Mouse (Mus musculus) limb, embryonic 13.5 days (tissue): Measurements from ENCODE around the gene Tjp1. TPM values are rescaled to one million over a fixed set of nuclear protein-coding genes. Genes with fewer than 3 reads are reported as not detected.

ENCODE experiments used
- ATAC-seq: fragments of 200-750 bp; cut with Nextera tagmentation; 2 replicates; pipeline ENCODE4 v1.8.0; 2017; ENCODE audit warnings: low read depth, moderate number of reproducible peaks, moderate TSS enrichment; ENCODE audit not compliant: low FRiP score
- H3K27ac ChIP-seq: fragments of 300-500 bp; sonication (generic); 2 replicates; pipeline ENCODE4 v1.5.1; 2015; ENCODE audit warnings: inconsistent platforms, mild to moderate bottlenecking, moderate library complexity
- H3K27me3 ChIP-seq: fragments of 300-500 bp; sonication (generic); 2 replicates; pipeline ENCODE4 v1.6.1; 2015; ENCODE audit warnings: mild to moderate bottlenecking, inconsistent platforms
- H3K36me3 ChIP-seq: fragments of 300-500 bp; sonication (generic); 2 replicates; pipeline ENCODE4 v1.6.1; 2015; ENCODE audit warnings: inconsistent platforms, mild to moderate bottlenecking, moderate library complexity
- H3K4me1 ChIP-seq: fragments of 300-500 bp; sonication (generic); 2 replicates; pipeline ENCODE4 v1.6.1; 2015; ENCODE audit warnings: inconsistent platforms
- H3K4me2 ChIP-seq: fragments of 300-500 bp; sonication (generic); replicated peaks from 2 replicates; pipeline ENCODE4 v1.6.1; 2015; ENCODE audit warnings: inconsistent platforms, mild to moderate bottlenecking, moderate library complexity
- H3K4me3 ChIP-seq: fragments of 300-500 bp; sonication (generic); 2 replicates; pipeline ENCODE4 v1.5.1; 2015; ENCODE audit warnings: moderate library complexity, mild to moderate bottlenecking, inconsistent platforms
- H3K9ac ChIP-seq: fragments of 300-500 bp; sonication (generic); 2 replicates; pipeline ENCODE4 v1.6.1; 2015; ENCODE audit warnings: mild to moderate bottlenecking, inconsistent platforms
- H3K9me3 ChIP-seq: fragments of 300-500 bp; sonication (generic); 2 replicates; pipeline ENCODE4 v1.6.1; 2016; ENCODE audit warnings: inconsistent platforms
- WGBS: fragments of 180-500 bp; shearing (Covaris S2); methylation state at CpG from one replicate; pipeline ENCODE4 v1.1.7; 2015; 5-methylcytosine and 5-hydroxymethylcytosine counted together
- polyA plus RNA-seq: library from polyadenylated mRNA; unstranded; fragments of >200 nt; fragmentation: Nextera tagmentation; extraction: Ambion mirVana; gene quantifications from 2 replicates; pipeline ENCODE4 v1.2.1, GENCODE M21; 2015

Tjp1 gene
- polyA plus RNA-seq: 16.9 and 22.0 TPM in 2 replicates

- Histone ChIP-seq H3K27ac (no peak within 1 kb of the TSS), H3K27me3 (peaks cover 73% of the 10 kb centered on the region), H3K36me3 (no peaks in the 10 kb centered on the region), H3K9ac (peak within 1 kb of the TSS; percentile 66), H3K4me3 (peak within 1 kb of the TSS; percentile 67), H3K9me3 (no peaks in the 10 kb centered on the region), H3K4me2 (peak within 1 kb of the TSS; percentile 98), H3K4me1 (peaks cover 5% of the 10 kb centered on the region; the same call in 1 of the 2 replicates)
- under 1% methylated on average over 97 of the region's 115 CpGs for WGBS
- peak; percentile 69 for ATAC-seq
These were observed at the start of gene Tjp1 for GRCm38 (mm10) chr7:65527071-65528007. Gene Tjp1, minus strand, starts transcription at chr7:65527781.

- ATAC-seq: no peak
- Histone ChIP-seq H3K9me3 (no peaks in the 10 kb centered on the region), H3K27ac (no peak overlapping the region), H3K27me3 (no peaks in the 10 kb centered on the region), H3K36me3 (no peaks in the 10 kb centered on the region), H3K4me1 (no peaks in the 10 kb centered on the region; the same call in 1 of the 2 replicates), H3K9ac (no peak overlapping the region), H3K4me3 (no peak overlapping the region), H3K4me2 (0 out of 2 replicates have a peak overlapping the region, but pooled peaks have one; percentile 27)
- 35% methylated on average over 12 of the region's 12 CpGs for WGBS
These were observed 49.5 kb upstream of the Tjp1 start for GRCm38 (mm10) chr7:65577118-65577517.

- Histone ChIP-seq H3K27ac (no peak overlapping the region), H3K4me1 (no peaks in the 10 kb centered on the region; the same call in 1 of the 2 replicates), H3K4me3 (no peak overlapping the region), H3K9me3 (no peaks in the 10 kb centered on the region), H3K9ac (no peak overlapping the region), H3K4me2 (no peak overlapping the region), H3K36me3 (no peaks in the 10 kb centered on the region), H3K27me3 (no peaks in the 10 kb centered on the region)
- no peak for ATAC-seq
- WGBS: 71% methylated on average over 5 of the region's 5 CpGs
These were observed 45.1 kb upstream of the Tjp1 start for GRCm38 (mm10) chr7:65572731-65573130.

GRCm38 (mm10) chr7:65570691-65571090 lies 43.1 kb upstream of the Tjp1 start:
- Histone ChIP-seq H3K4me3 (no peak overlapping the region), H3K9ac (no peak overlapping the region), H3K9me3 (no peaks in the 10 kb centered on the region), H3K27me3 (no peaks in the 10 kb centered on the region), H3K36me3 (no peaks in the 10 kb centered on the region), H3K4me1 (no peaks in the 10 kb centered on the region), H3K4me2 (no peak overlapping the region), H3K27ac (no peak overlapping the region)
- 86% methylated on average over 4 of the region's 4 CpGs for WGBS
- no peak for ATAC-seq

- H3K9me3 ChIP-seq: 0 out of 2 replicates have a peak, but pooled peaks cover 3% of the 10 kb centered on the region
- H3K4me3 ChIP-seq: no peak overlapping the region
- H3K9ac ChIP-seq: no peak overlapping the region
- no peaks in the 10 kb centered on the region for H3K27me3 ChIP-seq
- H3K4me1 ChIP-seq: no peaks in the 10 kb centered on the region
- ATAC-seq: no peak
- no peaks in the 10 kb centered on the region for H3K36me3 ChIP-seq
- WGBS: 29% methylated on average over 1 of the region's 1 CpGs
- H3K27ac ChIP-seq: no peak overlapping the region
- no peak overlapping the region for H3K4me2 ChIP-seq
These were observed 28.4 kb upstream of the Tjp1 start for GRCm38 (mm10) chr7:65555996-65556395.

- no peak overlapping the region for H3K9ac ChIP-seq
- ATAC-seq: no peak
- 0 out of 2 replicates have a peak, but pooled peaks cover 9% of the 10 kb centered on the region for H3K27me3 ChIP-seq
- no peak overlapping the region for H3K4me3 ChIP-seq
- H3K36me3 ChIP-seq: no peaks in the 10 kb centered on the region
- 4% methylated on average over 5 of the region's 5 CpGs for WGBS
- 0 out of 2 replicates have a peak overlapping the region, but pooled peaks have one; percentile 17 for H3K4me2 ChIP-seq
- no peaks in the 10 kb centered on the region for H3K9me3 ChIP-seq
- H3K27ac ChIP-seq: no peak overlapping the region
- H3K4me1 ChIP-seq: peaks cover 10% of the 10 kb centered on the region
These were observed 18.2 kb upstream of the Tjp1 start for GRCm38 (mm10) chr7:65545741-65546140.

GRCm38 (mm10) chr7:65532689-65533088 lies 5.1 kb upstream of the Tjp1 start:
- Histone ChIP-seq H3K9ac (no peak overlapping the region), H3K36me3 (no peaks in the 10 kb centered on the region), H3K27ac (no peak overlapping the region), H3K4me2 (no peak overlapping the region), H3K4me1 (no peaks in the 10 kb centered on the region), H3K9me3 (no peaks in the 10 kb centered on the region), H3K4me3 (no peak overlapping the region), H3K27me3 (peaks cover 26% of the 10 kb centered on the region)
- 65% methylated on average over 4 of the region's 4 CpGs for WGBS
- no peak for ATAC-seq

GRCm38 (mm10) chr7:65523116-65523515 lies 4.5 kb downstream of the Tjp1 start:
- no peaks in the 10 kb centered on the region for H3K36me3 ChIP-seq
- H3K27me3 ChIP-seq: peaks cover 54% of the 10 kb centered on the region

GRCm38 (mm10) chr7:65522490-65522889 lies 5.1 kb downstream of the Tjp1 start:
- H3K4me2 ChIP-seq: no peak overlapping the region
- WGBS: 63% methylated on average over 12 of the region's 12 CpGs
- peaks cover 48% of the 10 kb centered on the region for H3K27me3 ChIP-seq
- no peak overlapping the region for H3K27ac ChIP-seq
- peaks cover 9% of the 10 kb centered on the region; the same call in 1 of the 2 replicates for H3K4me1 ChIP-seq
- no peaks in the 10 kb centered on the region for H3K36me3 ChIP-seq
- H3K9me3 ChIP-seq: no peaks in the 10 kb centered on the region
- no peak overlapping the region for H3K9ac ChIP-seq
- ATAC-seq: no peak
- H3K4me3 ChIP-seq: no peak overlapping the region

More at GRCm38 (mm10) chr7:65523116-65523515, 4.5 kb downstream of the Tjp1 start:
- Histone ChIP-seq H3K9me3 (no peaks in the 10 kb centered on the region), H3K4me1 (peaks cover 9% of the 10 kb centered on the region; the same call in 1 of the 2 replicates), H3K27ac (no peak overlapping the region), H3K4me2 (no peak overlapping the region), H3K4me3 (no peak overlapping the region), H3K9ac (no peak overlapping the region)
- WGBS: 82% methylated on average over 4 of the region's 4 CpGs
- ATAC-seq: no peak

- no peak overlapping the region for H3K27ac ChIP-seq
- no peak for ATAC-seq
- 67% methylated on average over 8 of the region's 8 CpGs for WGBS
- peaks cover 5% of the 10 kb centered on the region; the same call in 1 of the 2 replicates for H3K4me1 ChIP-seq
- H3K27me3 ChIP-seq: peaks cover 29% of the 10 kb centered on the region
- H3K9me3 ChIP-seq: no peaks in the 10 kb centered on the region
- no peak overlapping the region for H3K9ac ChIP-seq
- H3K4me2 ChIP-seq: no peak overlapping the region
- no peak overlapping the region for H3K4me3 ChIP-seq
- H3K36me3 ChIP-seq: no peaks in the 10 kb centered on the region
These were observed 7.0 kb downstream of the Tjp1 start for GRCm38 (mm10) chr7:65520622-65521021.

- Histone ChIP-seq H3K27me3 (peaks cover 22% of the 10 kb centered on the region), H3K9ac (no peak overlapping the region), H3K4me1 (peaks cover 5% of the 10 kb centered on the region; the same call in 1 of the 2 replicates), H3K36me3 (no peaks in the 10 kb centered on the region), H3K27ac (no peak overlapping the region), H3K4me2 (no peak overlapping the region), H3K4me3 (no peak overlapping the region), H3K9me3 (no peaks in the 10 kb centered on the region)
- WGBS: 34% methylated on average over 12 of the region's 12 CpGs
- ATAC-seq: peak; percentile 67
These were observed 7.6 kb downstream of the Tjp1 start for GRCm38 (mm10) chr7:65519788-65520563.

GRCm38 (mm10) chr7:65516903-65517302 lies 10.7 kb downstream of the Tjp1 start:
- Histone ChIP-seq H3K4me3 (no peak overlapping the region), H3K4me1 (peaks cover 19% of the 10 kb centered on the region), H3K4me2 (no peak overlapping the region), H3K27me3 (no peaks in the 10 kb centered on the region), H3K9ac (no peak overlapping the region), H3K9me3 (no peaks in the 10 kb centered on the region), H3K36me3 (no peaks in the 10 kb centered on the region), H3K27ac (no peak overlapping the region)
- WGBS: 65% methylated on average over 8 of the region's 8 CpGs
- ATAC-seq: no peak
